Comparison of ENCODE assay signal across 14 mouse cellular contexts in the genomic region with DNA sequence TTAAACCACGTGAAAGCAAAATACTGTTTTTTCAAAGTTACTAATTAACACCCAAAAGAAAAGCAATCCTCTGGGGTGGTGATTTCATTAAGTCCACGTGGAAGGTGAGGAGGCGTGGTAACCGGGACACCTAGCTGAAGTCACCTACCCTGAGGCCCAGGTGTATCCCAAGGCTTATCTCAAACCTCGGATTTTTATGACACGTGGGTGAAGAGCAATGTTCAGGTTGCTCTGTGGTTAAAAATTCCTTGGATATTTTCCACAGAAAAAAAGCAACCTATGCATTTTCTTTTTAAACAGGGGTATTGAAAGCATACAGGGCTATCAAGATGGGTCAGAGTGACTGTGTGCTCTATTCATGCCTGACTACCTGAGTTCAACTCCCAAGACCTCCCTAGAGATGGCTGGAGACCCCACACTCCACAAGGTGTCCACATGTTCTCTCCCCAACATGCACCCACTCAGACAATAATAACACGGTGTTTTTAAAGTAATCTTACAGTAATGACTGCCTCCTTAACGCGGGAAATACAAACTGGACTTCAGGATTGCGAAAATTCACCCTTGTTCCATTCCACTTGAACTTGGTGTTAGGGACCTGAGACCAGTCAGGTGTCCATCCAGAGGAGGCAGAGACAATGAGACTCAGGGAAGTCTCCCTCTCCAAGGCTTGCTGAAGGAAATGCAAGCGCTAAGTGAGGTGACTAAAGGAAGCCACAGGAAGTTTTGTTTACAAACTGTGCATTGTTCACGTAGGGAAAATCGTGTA.
DNase-seq lines count a peak whose midpoint lies in the region; ATAC-seq lines count a peak whose summit lies in the region.
"Had no signal": no experiment of that assay in that cellular context is flagged by ENCODE, and none has a peak within 500 bp of the region (broad histone marks: within the 10 kb centered on the region; RNA-seq: fewer than 3 reads in every experiment).

No protein-coding gene starts in this region.

- peak; percentile 32 for DNase-seq in kidney, adult 18-20 months
- DNase-seq in kidney, postnatal 14 days, result no peak
- DNase-seq in cerebellum, postnatal 14 days, result no peak
- no peak for DNase-seq in lung, postnatal 14 days

- ATAC-seq in intestine, embryonic 15.5 days, result peak; percentile 93
- no peak for ATAC-seq in kidney, embryonic 15.5 days (replicated peaks; ENCODE audit: low FRiP score)
- ATAC-seq in stomach, embryonic 16.5 days (ENCODE audit: insufficient read depth, low FRiP score), result peak; percentile 67; the same call in 1 of the 2 replicates

- 49% methylated on average over 13 of the region's 13 CpGs for WGBS in intestine, embryonic 15.5 days
- WGBS in kidney, embryonic 15.5 days, result 59% methylated on average over 13 of the region's 13 CpGs
- 47% methylated on average over 13 of the region's 13 CpGs for WGBS in stomach, embryonic 16.5 days

- H3K9me3 ChIP-seq in intestine, embryonic 15.5 days, result no peaks in the 10 kb centered on the region
- H3K9me3 ChIP-seq in kidney, embryonic 15.5 days (replicated peaks), result no peaks in the 10 kb centered on the region
- H3K9me3 ChIP-seq in stomach, embryonic 16.5 days (replicated peaks; ENCODE audit: control insufficient read depth, low read length), result no peaks in the 10 kb centered on the region
- H3K9me3 ChIP-seq: embryonic facial prominence, embryonic 15.5 days; hindbrain, embryonic 15.5 days; lung, embryonic 15.5 days; midbrain, embryonic 13.5 days; neural tube, embryonic 15.5 days had no signal

- no peaks in the 10 kb centered on the region for H3K27me3 ChIP-seq in intestine, embryonic 15.5 days (replicated peaks)
- H3K27me3 ChIP-seq in kidney, embryonic 15.5 days, result no peaks in the 10 kb centered on the region
- no peaks in the 10 kb centered on the region for H3K27me3 ChIP-seq in stomach, embryonic 16.5 days (ENCODE audit: control insufficient read depth, insufficient read depth, low read length)
- H3K27me3 ChIP-seq: embryonic facial prominence, embryonic 15.5 days; hindbrain, embryonic 15.5 days; lung, embryonic 15.5 days; midbrain, embryonic 13.5 days; neural tube, embryonic 15.5 days had no signal

- no peak overlapping the region for H3K27ac ChIP-seq in intestine, embryonic 15.5 days
- H3K27ac ChIP-seq in kidney, embryonic 15.5 days, result peak overlapping the region; percentile 50
- H3K27ac ChIP-seq in stomach, embryonic 16.5 days (ENCODE audit: low read length), result no peak overlapping the region
- H3K27ac ChIP-seq: embryonic facial prominence, embryonic 15.5 days; hindbrain, embryonic 15.5 days; left cerebral cortex, adult 2 months; lung, embryonic 15.5 days; midbrain, embryonic 13.5 days; neural tube, embryonic 15.5 days had no signal

- peaks cover 12% of the 10 kb centered on the region; the same call in 1 of the 2 replicates for H3K4me1 ChIP-seq in intestine, embryonic 15.5 days (replicated peaks)
- peaks cover 45% of the 10 kb centered on the region for H3K4me1 ChIP-seq in kidney, embryonic 15.5 days
- H3K4me1 ChIP-seq in stomach, embryonic 16.5 days (ENCODE audit: control insufficient read depth, insufficient read depth, low read length), result peaks cover 15% of the 10 kb centered on the region

- H3K4me2 ChIP-seq in intestine, embryonic 15.5 days (replicated peaks), result peak overlapping the region; percentile 28
- no peak overlapping the region for H3K4me2 ChIP-seq in kidney, embryonic 15.5 days
- no peak overlapping the region for H3K4me2 ChIP-seq in stomach, embryonic 16.5 days (ENCODE audit: low read depth, low read length)
- H3K4me2 ChIP-seq: embryonic facial prominence, embryonic 15.5 days; heart, embryonic 11.5 days; hindbrain, embryonic 15.5 days; lung, embryonic 15.5 days; midbrain, embryonic 13.5 days; neural tube, embryonic 15.5 days had no signal

- H3K36me3 ChIP-seq in intestine, embryonic 15.5 days, result no peaks in the 10 kb centered on the region
- H3K36me3 ChIP-seq in kidney, embryonic 15.5 days, result no peaks in the 10 kb centered on the region
- no peaks in the 10 kb centered on the region for H3K36me3 ChIP-seq in stomach, embryonic 16.5 days (ENCODE audit: control insufficient read depth, insufficient read depth, low read length)
- H3K36me3 ChIP-seq: embryonic facial prominence, embryonic 15.5 days; hindbrain, embryonic 15.5 days; lung, embryonic 15.5 days; midbrain, embryonic 13.5 days; neural tube, embryonic 15.5 days had no signal

- no peak overlapping the region for H3K4me3 ChIP-seq in intestine, embryonic 15.5 days (replicated peaks)
- H3K4me3 ChIP-seq in kidney, embryonic 15.5 days (replicated peaks), result no peak overlapping the region
- no peak overlapping the region for H3K4me3 ChIP-seq in stomach, embryonic 16.5 days (replicated peaks; ENCODE audit: low read length)
- H3K4me3 ChIP-seq: embryonic facial prominence, embryonic 15.5 days; hindbrain, embryonic 15.5 days; left cerebral cortex, adult 2 months; lung, embryonic 15.5 days; midbrain, embryonic 13.5 days; neural tube, embryonic 15.5 days had no signal

- no peak overlapping the region for H3K9ac ChIP-seq in intestine, embryonic 15.5 days
- H3K9ac ChIP-seq in kidney, embryonic 15.5 days, result no peak overlapping the region
- no peak overlapping the region; the same call in 1 of the 2 replicates for H3K9ac ChIP-seq in stomach, embryonic 16.5 days (ENCODE audit: low read length)
- H3K9ac ChIP-seq: embryonic facial prominence, embryonic 15.5 days; hindbrain, embryonic 15.5 days; lung, embryonic 15.5 days; midbrain, embryonic 13.5 days; neural tube, embryonic 15.5 days had no signal
